Mouse (Mus musculus) urinary bladder, postnatal 36 days (tissue): ENCODE results near the gene Abca7.
"Not testable (repeated sequence)": the region's sequence is repeated elsewhere in the genome, so short reads cannot be mapped to it uniquely, and the experiment has no call there.

ENCODE experiments used
- DNase-seq, 2 experiments: peaks; one replicate each; pipeline ENCODE4 v3.0.0; 2022; ENCODE audit warnings: low spot score in 2 of 2, mixed read lengths in 1 of 2

Gene Abca7

GRCm38 (mm10) chr10:80044087-80044486, 47.8 kb downstream of the Abca7 start:
- no peak for DNase-seq

GRCm38 (mm10) chr10:80045364-80045763, 49.1 kb downstream of the Abca7 start:
- not testable (repeated sequence) for DNase-seq

GRCm38 (mm10) chr10:80045766-80046165, 49.5 kb downstream of the Abca7 start:
- DNase-seq: no peak

DNA sequence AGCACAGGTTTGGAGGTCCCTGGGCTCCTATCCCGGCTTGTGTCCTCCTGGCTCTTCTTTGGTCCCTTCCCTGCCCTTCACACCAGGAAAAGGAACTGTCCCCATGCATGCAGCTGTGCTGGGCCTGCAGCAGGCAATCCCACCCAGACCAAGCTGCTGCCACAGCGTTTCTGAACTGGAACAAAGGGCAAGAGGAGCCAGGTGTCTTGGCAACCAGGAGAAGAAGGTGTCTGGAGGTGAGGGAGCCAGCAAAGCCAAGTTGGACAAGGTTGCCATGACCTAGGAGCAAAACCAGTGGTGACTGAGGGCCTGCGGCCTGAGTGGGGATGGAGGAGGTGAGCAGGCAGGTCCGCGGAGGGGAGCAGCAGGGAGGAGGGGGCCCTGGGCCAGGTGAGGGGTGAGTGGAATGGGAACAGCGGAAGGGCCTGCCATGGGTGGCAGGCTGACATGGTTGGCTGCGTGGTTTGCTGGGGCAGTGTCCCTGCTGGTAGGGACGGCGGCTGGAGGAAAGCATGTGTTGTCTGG, 50.8 kb downstream of the Abca7 start, which contains the start of gene Gpx4:
Gene Gpx4, plus strand, starts transcription at position 126 of the 525 bp plus-strand sequence.
- DNase-seq: no peak

GRCm38 (mm10) chr10:80048396-80048795, 52.1 kb downstream of the Abca7 start:
- no peak for DNase-seq

- DNase-seq: no peak
These were observed 52.5 kb downstream of the Abca7 start for GRCm38 (mm10) chr10:80048834-80049233.

DNA sequence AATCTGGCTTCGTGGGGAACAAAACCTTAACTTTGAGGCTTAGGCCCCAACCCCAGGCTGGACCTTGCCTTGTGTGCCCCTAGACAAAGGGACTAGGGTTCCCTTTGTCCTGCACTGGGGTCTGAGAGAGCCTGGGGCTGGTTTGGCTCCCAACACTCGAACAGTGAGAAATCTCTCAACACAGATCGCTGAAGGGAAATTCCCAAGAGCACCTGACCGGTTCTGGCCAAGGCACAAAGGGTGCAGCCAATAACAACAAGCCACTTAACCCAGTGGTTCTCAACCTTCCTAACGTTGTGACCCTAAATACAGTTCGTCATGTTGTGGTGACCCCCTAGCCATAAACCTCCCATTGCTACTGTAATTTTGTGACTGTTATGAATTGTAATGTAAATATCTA, 54.0 kb downstream of the Abca7 start:
- no peak for DNase-seq

- DNase-seq: no peak
These were observed 54.8 kb downstream of the Abca7 start for GRCm38 (mm10) chr10:80050885-80051617.

GRCm38 (mm10) chr10:80051618-80052373, 55.5 kb downstream of the Abca7 start:
- peak in 1 of 2 experiments; percentile 76 for DNase-seq

DNA sequence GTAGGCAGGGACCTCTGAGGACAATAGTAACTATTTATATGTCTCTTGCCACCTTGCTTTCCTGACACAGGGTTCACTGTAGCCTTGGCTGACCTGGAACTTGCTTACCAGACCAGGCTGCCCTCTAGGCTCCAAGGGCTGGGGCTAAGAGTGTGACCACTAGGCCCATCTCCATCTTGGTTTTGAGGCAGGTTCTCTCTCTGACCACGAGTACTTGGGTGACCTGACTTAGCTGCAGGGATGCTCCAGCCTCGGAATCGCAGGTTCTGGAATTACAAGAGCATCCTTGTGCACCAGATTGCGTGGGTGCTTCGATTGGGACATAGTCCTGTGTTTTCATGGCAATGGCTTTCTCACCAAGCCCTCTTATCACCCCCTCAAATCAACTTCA, 56.1 kb downstream of the Abca7 start:
- DNase-seq: no peak

DNA sequence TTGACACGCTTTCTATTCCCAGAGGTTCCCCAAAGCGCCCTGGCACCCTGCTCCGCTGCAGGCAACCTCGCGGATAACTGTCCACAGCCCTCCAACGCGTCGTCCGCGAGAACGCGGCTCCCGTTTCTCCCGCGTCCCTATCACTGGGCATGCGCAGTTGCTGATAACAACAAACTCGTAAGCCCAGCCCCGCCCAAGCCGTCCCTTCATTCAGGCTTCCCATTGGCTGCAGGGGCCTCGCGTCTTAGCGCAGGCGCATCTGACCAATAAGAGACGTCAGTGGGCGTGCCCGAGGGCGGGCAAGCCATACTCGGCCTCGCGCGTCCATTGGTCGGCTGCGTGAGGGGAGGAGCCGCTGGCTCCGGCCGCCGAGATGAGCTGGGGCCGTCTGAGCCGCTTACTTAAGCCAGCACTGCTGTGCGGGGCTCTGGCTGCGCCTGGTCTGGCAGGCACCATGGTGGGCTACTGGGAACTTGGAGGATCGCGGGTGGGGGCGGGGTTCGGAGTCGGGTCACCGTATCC, 57.0 kb downstream of the Abca7 start:
- DNase-seq: peak; percentile 99 to 100

DNA sequence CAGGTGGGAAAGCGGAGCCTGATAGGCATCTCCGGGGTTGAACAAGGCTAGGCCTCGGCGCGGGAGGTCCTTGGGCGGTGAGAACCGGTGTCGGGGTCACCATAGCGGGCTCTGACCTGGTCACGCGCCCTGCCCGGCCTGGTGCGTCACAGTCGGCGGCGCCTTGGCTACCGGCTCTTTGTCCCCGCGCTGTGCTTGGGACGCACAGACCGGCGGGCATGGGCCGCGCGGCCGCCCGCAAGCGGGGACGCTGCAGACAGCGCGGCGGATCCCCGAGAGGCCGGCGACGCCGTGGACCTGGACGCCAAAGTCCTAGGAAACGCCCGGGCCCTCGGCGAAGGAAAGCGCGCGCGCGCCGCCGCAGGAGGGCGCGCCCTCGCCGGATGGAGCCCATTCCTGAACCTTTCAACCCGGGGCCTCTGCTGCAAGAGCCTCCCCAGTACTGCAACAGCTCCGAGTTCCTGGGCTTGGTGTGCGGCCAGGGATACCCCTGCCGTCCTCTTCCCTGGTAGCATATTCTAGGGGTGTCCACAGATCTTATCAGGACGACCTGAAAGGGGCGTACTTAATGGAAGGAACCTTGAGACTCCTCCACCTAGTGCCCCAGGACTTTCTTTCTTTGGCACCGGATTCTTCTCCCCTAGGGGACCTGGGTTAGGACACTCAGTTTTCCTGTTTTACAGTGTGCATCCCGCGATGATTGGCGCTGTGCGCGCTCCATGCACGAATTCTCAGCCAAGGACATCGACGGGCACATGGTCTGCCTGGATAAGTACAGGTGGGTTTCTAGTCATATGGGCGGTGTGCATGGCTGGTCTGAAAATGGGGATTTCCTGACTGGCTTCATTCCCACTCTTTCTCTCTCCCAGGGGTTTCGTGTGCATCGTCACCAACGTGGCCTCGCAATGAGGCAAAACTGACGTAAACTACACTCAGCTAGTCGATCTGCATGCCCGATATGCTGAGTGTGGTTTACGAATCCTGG, 57.8 kb downstream of the Abca7 start:
- peak; percentile 45 to 75 for DNase-seq

- not testable (repeated sequence) for DNase-seq
These were observed 58.6 kb downstream of the Abca7 start for GRCm38 (mm10) chr10:80054911-80055310.

DNA sequence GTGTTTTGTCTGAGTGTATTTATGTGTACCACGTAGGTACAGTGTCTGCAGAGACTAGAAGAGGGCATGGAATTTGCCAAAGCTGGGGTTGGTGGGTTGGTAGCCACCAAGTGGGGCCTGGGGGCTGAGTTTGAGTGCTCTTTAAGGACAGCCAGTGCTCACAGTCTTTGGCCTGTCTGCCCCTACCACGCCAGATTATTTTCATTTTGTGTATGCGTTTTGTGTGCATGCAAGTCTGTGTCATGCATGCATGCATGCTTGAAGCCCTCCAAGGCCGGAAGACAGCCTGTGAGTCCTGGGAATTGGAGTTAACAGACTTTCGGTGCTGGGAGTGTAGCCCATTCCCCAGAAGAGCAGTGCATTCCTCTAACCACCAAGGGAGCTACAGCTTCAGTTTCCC, 59.1 kb downstream of the Abca7 start:
- no peak for DNase-seq

- DNase-seq: no peak
These were observed 59.6 kb downstream of the Abca7 start for GRCm38 (mm10) chr10:80055891-80056290.

GRCm38 (mm10) chr10:80056506-80056905, 60.2 kb downstream of the Abca7 start:
- no peak for DNase-seq

DNA sequence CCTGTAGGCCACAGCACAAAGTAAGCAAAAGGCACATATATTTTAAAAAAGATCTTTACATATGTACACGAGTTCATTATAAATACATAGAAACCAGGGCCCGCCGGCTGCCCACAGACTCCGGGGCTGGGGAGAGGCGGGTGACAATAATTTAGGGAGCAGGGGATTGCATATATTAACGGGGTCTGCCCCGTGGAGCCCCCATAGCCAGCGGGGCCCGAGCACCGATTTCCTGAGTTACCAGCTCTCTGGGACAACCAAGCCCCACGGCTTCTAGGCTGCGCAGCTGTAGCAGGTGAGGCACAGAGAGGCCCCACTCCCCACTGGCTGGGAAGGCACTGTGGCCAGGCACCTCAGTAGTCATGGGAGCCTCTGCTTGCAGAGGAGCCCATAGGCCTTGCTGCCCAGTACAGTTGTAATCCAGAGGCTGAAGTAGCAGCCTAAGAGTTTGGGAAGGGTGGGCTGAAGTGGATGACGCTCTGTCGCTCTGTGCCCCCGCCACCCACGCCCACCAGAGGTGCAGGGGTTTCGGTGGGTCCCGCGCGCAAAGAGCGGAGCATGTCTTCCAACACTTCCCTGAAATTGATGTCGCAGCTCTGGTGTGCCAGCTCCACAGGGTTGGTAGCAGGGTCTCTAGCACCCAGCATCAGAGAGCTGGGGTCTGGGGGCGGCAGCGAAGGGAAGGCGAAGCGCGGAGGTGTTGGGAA, 60.8 kb downstream of the Abca7 start:
- no peak for DNase-seq

DNA sequence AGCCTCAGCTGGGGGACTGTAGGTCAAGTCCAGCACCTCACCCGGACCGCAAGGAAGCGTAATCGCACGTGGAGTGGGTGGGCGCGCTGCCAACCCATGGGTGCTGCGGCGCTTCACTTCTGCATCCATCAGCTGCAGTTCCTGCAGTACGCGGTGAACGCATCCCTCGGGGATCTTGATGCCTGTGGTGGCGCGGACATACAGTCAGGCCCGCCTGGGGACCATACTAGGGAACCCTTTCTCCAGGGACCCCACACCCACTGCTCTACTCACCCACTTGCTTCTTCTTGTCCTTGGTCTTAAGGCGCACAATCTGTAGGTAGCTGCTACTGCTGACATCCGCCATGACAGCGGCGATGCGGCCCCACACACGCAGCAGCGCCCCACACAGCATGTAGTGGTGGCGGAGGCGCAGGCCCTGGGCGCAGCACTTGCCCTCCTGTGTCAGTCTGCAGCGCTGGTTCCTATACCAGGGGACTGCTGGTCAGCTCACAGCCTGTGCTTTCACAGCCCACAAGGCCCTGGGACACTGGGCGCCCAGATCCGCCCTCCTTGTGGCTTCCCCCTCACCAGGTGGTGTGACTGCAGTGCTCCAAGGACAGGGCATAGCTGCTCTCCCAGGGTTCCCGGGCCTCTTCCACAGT, 61.5 kb downstream of the Abca7 start:
- no peak for DNase-seq

- DNase-seq: peak in 1 of 2 experiments; percentile 68
These were observed 66.8 kb downstream of the Abca7 start for GRCm38 (mm10) chr10:80063104-80063503.
